Mouse (Mus musculus): ENCODE data around the gene Cadm1. TPM values are rescaled to one million over a fixed set of nuclear protein-coding genes. Genes with fewer than 3 reads are reported as not detected.

Cadm1 gene
- polyA plus RNA-seq, 1 experiment from 2014 or later: 20.9 TPM

DNA sequence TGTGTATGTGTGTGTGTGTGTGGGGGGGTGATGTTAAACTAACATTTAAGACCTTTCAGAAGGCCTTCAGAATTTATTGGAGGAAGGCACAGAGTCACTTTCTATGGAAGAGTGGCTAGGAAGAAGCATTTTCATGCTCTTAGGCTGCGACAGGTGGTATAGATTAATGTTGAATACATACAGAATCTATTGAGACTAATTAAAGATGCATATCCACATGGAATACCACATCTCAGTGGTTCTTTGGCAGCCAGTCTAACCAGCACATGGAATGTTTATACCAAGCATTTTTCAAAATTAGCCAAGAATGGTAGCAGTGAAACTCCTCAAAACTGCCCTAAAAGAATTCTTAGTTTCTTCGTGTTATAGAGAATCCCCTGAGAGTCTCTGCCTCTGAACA is 227.8 kb downstream of the Cadm1 start:
- no peaks in the 10 kb centered on the region for H3K36me3 ChIP-seq (ENCODE audit: control insufficient read depth, insufficient read depth)
- H3K27me3 ChIP-seq (replicated peaks; ENCODE audit: control insufficient read depth, insufficient read depth, low read length): no peaks in the 10 kb centered on the region
- H3K4me2 ChIP-seq (replicated peaks; ENCODE audit: low read depth): no peak overlapping the region
- ATAC-seq: no peak
- H3K27ac ChIP-seq (ENCODE audit: low read depth, low read length): no peak overlapping the region
- H3K9ac ChIP-seq (ENCODE audit: low read depth, low read length): no peak overlapping the region
- no peak for TF ChIP-seq CTCF (IDR thresholded peaks at IDR 0.05; ENCODE audit: low read depth)
- no peak overlapping the region for H3K4me3 ChIP-seq (ENCODE audit: low read depth, low read length)
- no peaks in the 10 kb centered on the region for H3K9me3 ChIP-seq (ENCODE audit: control insufficient read depth)
- 84% methylated on average over 2 of the region's 2 CpGs for WGBS
- no peaks in the 10 kb centered on the region for H3K4me1 ChIP-seq (replicated peaks; ENCODE audit: control insufficient read depth, insufficient read depth, low read length)

DNA sequence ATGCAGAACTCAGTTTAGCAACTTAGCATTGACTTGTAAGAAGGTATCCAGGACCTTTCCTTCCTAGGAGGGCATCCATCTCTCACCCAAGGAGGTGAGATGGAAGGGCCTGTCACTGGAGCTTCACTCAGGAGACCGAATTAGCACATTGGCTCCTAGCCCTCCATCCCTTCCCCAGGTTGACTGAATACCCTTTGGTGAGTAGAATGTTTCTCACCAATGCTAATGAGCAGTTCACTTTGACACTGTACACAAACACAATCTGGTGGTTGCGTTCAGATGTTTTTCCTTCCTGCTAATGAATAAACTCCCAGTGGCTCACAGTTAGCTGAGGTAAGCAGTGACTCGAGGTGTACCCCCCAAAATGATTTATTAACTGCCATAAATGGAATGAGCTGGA is 228.3 kb downstream of the Cadm1 start:
- WGBS: 56% methylated on average over 3 of the region's 3 CpGs
- H3K36me3 ChIP-seq (ENCODE audit: control insufficient read depth, insufficient read depth): no peaks in the 10 kb centered on the region
- no peak overlapping the region for H3K9ac ChIP-seq (ENCODE audit: low read depth, low read length)
- H3K9me3 ChIP-seq (ENCODE audit: control insufficient read depth): no peaks in the 10 kb centered on the region
- no peak overlapping the region for H3K4me2 ChIP-seq (replicated peaks; ENCODE audit: low read depth)
- no peak overlapping the region for H3K4me3 ChIP-seq (ENCODE audit: low read depth, low read length)
- H3K4me1 ChIP-seq (replicated peaks; ENCODE audit: control insufficient read depth, insufficient read depth, low read length): no peaks in the 10 kb centered on the region
- no peaks in the 10 kb centered on the region for H3K27me3 ChIP-seq (replicated peaks; ENCODE audit: control insufficient read depth, insufficient read depth, low read length)
- H3K27ac ChIP-seq (ENCODE audit: low read depth, low read length): no peak overlapping the region
- TF ChIP-seq CTCF (IDR thresholded peaks at IDR 0.05; ENCODE audit: low read depth): no peak
- no peak for ATAC-seq

DNA sequence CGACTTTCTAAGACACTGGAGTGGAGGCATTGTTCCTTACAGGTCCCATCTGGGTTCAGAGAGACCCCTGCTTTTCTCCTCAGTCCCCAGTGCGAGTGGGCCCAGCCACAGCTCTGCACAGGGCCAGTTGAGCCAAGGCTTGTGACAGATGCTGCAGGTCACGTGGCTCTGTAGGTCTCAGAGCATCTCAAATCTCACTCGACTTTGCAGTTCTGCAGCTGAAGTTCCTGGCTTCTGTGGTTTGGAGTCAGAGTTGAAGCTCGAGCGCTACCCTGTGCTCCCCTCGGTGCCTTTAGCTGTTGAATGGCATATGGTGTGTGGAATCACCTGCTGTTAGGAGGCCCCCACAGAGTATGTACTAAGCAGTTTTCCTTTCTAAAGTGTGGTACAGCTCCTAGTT is 229.8 kb downstream of the Cadm1 start:
- no peak for ATAC-seq
- Histone ChIP-seq H3K4me1 (replicated peaks; ENCODE audit: control insufficient read depth, insufficient read depth, low read length) (no peaks in the 10 kb centered on the region), H3K4me3 (ENCODE audit: low read depth, low read length) (no peak overlapping the region), H3K9me3 (ENCODE audit: control insufficient read depth) (no peaks in the 10 kb centered on the region), H3K9ac (ENCODE audit: low read depth, low read length) (no peak overlapping the region), H3K27me3 (replicated peaks; ENCODE audit: control insufficient read depth, insufficient read depth, low read length) (no peaks in the 10 kb centered on the region), H3K4me2 (replicated peaks; ENCODE audit: low read depth) (no peak overlapping the region), H3K36me3 (ENCODE audit: control insufficient read depth, insufficient read depth) (no peaks in the 10 kb centered on the region), H3K27ac (ENCODE audit: low read depth, low read length) (no peak overlapping the region)
- no peak for TF ChIP-seq CTCF (IDR thresholded peaks at IDR 0.05; ENCODE audit: low read depth)
- WGBS: 75% methylated on average over 7 of the region's 7 CpGs

DNA sequence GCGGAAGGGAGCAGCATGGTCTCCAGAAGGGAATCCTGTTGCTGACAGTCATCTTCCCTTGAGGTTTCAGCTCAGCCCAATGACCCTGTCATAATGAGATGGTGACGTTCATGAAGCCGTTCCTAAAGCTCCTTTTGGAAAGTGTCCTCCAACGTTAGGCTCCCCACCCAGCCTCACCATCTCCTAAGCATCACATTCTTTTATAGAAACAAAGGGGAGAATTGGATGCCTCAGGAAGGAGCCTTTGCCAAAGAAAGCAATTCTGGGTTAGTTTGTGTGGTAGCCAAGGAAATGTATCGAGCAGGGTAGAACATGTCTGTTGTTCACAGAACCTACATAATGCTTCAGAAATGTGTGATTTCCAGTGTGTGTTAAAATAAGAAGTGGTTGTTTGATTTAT is 231.6 kb downstream of the Cadm1 start:
- no peak for TF ChIP-seq CTCF (IDR thresholded peaks at IDR 0.05; ENCODE audit: low read depth)
- no peak overlapping the region for H3K9ac ChIP-seq (ENCODE audit: low read depth, low read length)
- H3K27me3 ChIP-seq (replicated peaks; ENCODE audit: control insufficient read depth, insufficient read depth, low read length): no peaks in the 10 kb centered on the region
- H3K27ac ChIP-seq (ENCODE audit: low read depth, low read length): no peak overlapping the region
- H3K9me3 ChIP-seq (ENCODE audit: control insufficient read depth): no peaks in the 10 kb centered on the region
- H3K4me3 ChIP-seq (ENCODE audit: low read depth, low read length): no peak overlapping the region
- H3K4me2 ChIP-seq (replicated peaks; ENCODE audit: low read depth): no peak overlapping the region
- no peaks in the 10 kb centered on the region for H3K36me3 ChIP-seq (ENCODE audit: control insufficient read depth, insufficient read depth)
- no peak for ATAC-seq
- no peaks in the 10 kb centered on the region for H3K4me1 ChIP-seq (replicated peaks; ENCODE audit: control insufficient read depth, insufficient read depth, low read length)
- WGBS: 80% methylated on average over 5 of the region's 5 CpGs

DNA sequence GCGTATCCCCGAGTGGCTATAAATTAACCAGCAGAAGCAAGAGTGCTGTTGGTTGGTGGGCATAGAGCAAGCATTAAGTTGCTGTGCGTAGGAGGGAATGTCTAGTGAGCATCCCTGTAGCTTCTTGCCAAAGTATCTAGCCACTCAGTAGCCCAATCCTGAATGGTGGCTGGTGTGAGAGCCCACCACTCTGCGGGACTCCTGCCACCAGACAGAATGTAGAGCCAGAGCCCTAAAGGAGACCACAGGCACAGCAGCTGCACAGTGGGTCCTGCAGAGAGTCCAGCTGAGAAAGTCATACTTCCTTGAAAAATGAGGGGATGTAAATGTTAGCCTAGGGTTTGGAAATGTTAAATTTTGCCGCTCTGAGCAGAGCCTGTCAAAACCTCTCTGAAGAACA is 232.9 kb downstream of the Cadm1 start:
- Histone ChIP-seq H3K27ac (ENCODE audit: low read depth, low read length) (no peak overlapping the region), H3K4me1 (replicated peaks; ENCODE audit: control insufficient read depth, insufficient read depth, low read length) (no peaks in the 10 kb centered on the region), H3K9me3 (ENCODE audit: control insufficient read depth) (no peaks in the 10 kb centered on the region), H3K36me3 (ENCODE audit: control insufficient read depth, insufficient read depth) (no peaks in the 10 kb centered on the region), H3K4me2 (replicated peaks; ENCODE audit: low read depth) (no peak overlapping the region), H3K9ac (ENCODE audit: low read depth, low read length) (no peak overlapping the region), H3K27me3 (replicated peaks; ENCODE audit: control insufficient read depth, insufficient read depth, low read length) (no peaks in the 10 kb centered on the region), H3K4me3 (ENCODE audit: low read depth, low read length) (no peak overlapping the region)
- 83% methylated on average over 5 of the region's 5 CpGs for WGBS
- no peak for ATAC-seq
- no peak for TF ChIP-seq CTCF (IDR thresholded peaks at IDR 0.05; ENCODE audit: low read depth)

DNA sequence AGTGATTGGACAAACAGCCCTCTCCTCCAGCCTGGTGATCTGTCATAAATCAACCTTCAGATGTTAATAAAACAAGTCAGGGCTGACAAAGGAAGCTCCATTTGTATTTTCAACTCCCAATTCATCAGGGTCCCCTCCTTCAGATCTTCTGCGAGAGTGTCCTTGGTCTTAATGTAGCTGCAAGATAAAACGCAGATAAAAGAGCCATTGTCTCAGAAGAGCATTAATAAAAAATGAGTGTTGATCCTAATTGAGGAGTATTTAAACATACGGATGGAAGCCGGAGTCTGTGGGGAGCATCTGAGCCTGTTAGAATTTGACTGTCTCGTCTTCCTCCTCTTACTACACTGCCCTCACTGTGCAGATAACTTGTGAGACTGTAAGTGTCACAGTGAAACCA is 234.9 kb downstream of the Cadm1 start:
- Histone ChIP-seq H3K27me3 (replicated peaks; ENCODE audit: control insufficient read depth, insufficient read depth, low read length) (no peaks in the 10 kb centered on the region), H3K9me3 (ENCODE audit: control insufficient read depth) (no peaks in the 10 kb centered on the region), H3K4me1 (replicated peaks; ENCODE audit: control insufficient read depth, insufficient read depth, low read length) (no peaks in the 10 kb centered on the region), H3K27ac (ENCODE audit: low read depth, low read length) (no peak overlapping the region), H3K4me2 (replicated peaks; ENCODE audit: low read depth) (no peak overlapping the region), H3K9ac (ENCODE audit: low read depth, low read length) (no peak overlapping the region), H3K36me3 (ENCODE audit: control insufficient read depth, insufficient read depth) (no peaks in the 10 kb centered on the region), H3K4me3 (ENCODE audit: low read depth, low read length) (no peak overlapping the region)
- no peak for ATAC-seq
- WGBS: 27% methylated on average over 5 of the region's 5 CpGs
- TF ChIP-seq CTCF (IDR thresholded peaks at IDR 0.05; ENCODE audit: low read depth): no peak

DNA sequence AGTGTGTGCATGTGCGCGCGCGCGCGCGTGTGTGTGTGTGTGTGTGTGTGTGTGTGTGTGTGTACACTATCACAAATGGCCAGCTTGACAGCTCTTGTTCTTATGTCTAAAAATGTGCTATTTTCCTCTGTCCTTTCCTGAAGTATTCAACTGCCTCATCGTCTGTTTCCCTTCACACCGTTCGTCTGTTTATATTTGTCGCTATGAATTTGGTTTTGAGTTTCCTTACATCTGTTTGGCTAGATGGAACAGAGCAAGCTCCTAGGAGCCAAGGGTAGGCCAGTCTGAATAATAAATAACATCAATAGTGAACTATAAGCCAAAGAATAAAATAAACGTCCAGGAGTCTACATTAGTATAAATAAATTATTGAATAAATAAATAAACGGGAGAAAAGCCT is 235.3 kb downstream of the Cadm1 start:
- Histone ChIP-seq H3K4me3 (ENCODE audit: low read depth, low read length) (no peak overlapping the region), H3K9ac (ENCODE audit: low read depth, low read length) (no peak overlapping the region), H3K4me2 (replicated peaks; ENCODE audit: low read depth) (no peak overlapping the region), H3K27me3 (replicated peaks; ENCODE audit: control insufficient read depth, insufficient read depth, low read length) (no peaks in the 10 kb centered on the region), H3K9me3 (ENCODE audit: control insufficient read depth) (no peaks in the 10 kb centered on the region), H3K27ac (ENCODE audit: low read depth, low read length) (no peak overlapping the region), H3K4me1 (replicated peaks; ENCODE audit: control insufficient read depth, insufficient read depth, low read length) (no peaks in the 10 kb centered on the region), H3K36me3 (ENCODE audit: control insufficient read depth, insufficient read depth) (no peaks in the 10 kb centered on the region)
- TF ChIP-seq CTCF (IDR thresholded peaks at IDR 0.05; ENCODE audit: low read depth): no peak
- 63% methylated on average over 13 of the region's 13 CpGs for WGBS
- ATAC-seq: no peak
